Mouse (Mus musculus) neutrophil, adult 5-6 weeks (primary cell): ENCODE results near the gene Adgrg1. TPM values are rescaled to one million over a fixed set of nuclear protein-coding genes. Genes with fewer than 3 reads are reported as not detected.
"Not testable (repeated sequence)": the region's sequence is repeated elsewhere in the genome, so short reads cannot be mapped to it uniquely, and the experiment has no call there.

Experiments
- ATAC-seq: fragments of 151-379, 151-347 bp; 2 replicates; pipeline ENCODE4 v1.8.0; 2017; ENCODE audit warnings: mild to moderate bottlenecking, moderate TSS enrichment; ENCODE audit not compliant: insufficient number of reproducible peaks, poor library complexity, low FRiP score, severe bottlenecking; ENCODE audit errors: extremely low read depth
- total RNA-seq: library from RNA; stranded (forward); fragments of 200-1000 nt; gene quantifications from 2 replicates; pipeline ENCODE4 v1.2.3, GENCODE M21; 2017

Gene Adgrg1
- total RNA-seq, 1 experiment from 2014 or later, result 2.3 TPM

DNA sequence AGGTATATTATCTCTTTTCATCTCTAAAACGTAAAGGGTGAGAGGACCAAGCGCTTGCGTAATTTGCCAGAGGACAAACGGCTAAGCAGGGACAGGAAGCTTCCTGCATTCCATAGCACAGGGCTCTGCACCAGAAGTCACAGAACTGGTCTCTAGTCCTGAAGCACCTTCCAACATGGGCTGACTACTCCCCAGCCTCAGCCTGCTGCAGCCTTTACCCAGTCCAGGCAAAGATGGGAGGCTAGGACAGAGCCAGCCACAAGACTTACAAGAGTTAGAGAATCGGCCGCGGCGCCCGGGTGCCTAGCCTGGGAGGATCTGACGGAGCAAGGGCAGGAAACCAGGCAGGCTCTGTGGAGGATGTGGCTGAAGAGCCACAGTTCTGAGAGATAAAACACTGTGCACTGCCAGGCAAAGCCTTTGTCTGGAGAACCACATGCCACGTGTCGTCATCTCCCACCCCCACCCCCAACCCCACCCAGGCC is 45.8 kb downstream of the Adgrg1 start:
- no peak for ATAC-seq

DNA sequence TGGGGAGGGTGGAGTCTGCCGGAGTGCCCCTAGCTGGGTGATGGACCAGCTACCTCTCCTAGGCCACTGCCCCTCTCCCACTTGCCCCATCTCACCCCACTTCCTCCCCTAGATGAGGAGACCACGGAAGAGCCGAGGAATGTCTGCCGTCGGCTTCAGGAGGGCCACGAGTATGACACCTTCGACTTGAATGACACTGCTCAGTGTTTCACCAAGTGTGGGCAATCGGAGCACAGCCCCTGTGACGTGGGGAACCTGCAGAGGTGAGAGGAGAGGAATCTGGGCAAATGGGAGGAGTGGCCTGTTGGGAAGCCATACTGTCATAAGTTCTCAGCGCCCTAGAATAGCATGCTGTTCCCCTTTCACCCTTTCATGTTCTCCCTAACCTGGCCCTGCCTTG is 46.3 kb downstream of the Adgrg1 start:
- ATAC-seq, result peak; percentile 45

- ATAC-seq, result no peak
Observed at GRCm38 (mm10) chr8:95023201-95023600, 48.6 kb downstream of the Adgrg1 start.

GRCm38 (mm10) chr8:95024387-95024786 is 49.8 kb downstream of the Adgrg1 start:
- ATAC-seq, result peak; percentile 57

GRCm38 (mm10) chr8:95025421-95025820 is 50.9 kb downstream of the Adgrg1 start:
- no peak for ATAC-seq

DNA sequence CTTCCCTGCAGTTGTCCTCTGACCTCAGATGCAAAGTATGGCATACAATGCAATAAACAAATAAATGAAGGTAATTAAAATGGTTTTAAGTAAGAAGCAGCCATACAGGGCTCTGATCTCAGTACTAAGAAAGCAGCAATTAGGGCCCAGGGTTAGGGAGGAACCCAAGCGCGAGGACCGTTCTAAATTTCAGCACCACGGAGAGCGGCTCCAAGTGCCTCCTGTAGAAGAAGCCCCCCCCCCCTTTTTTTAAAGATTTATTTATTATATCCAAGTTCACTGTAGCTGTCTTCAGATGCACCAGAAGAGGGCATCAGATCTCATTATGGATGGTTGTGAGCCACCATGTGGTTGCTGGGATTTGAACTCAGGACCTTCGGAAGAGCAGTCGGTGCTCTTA is 53.8 kb downstream of the Adgrg1 start:
- not testable (repeated sequence) for ATAC-seq

DNA sequence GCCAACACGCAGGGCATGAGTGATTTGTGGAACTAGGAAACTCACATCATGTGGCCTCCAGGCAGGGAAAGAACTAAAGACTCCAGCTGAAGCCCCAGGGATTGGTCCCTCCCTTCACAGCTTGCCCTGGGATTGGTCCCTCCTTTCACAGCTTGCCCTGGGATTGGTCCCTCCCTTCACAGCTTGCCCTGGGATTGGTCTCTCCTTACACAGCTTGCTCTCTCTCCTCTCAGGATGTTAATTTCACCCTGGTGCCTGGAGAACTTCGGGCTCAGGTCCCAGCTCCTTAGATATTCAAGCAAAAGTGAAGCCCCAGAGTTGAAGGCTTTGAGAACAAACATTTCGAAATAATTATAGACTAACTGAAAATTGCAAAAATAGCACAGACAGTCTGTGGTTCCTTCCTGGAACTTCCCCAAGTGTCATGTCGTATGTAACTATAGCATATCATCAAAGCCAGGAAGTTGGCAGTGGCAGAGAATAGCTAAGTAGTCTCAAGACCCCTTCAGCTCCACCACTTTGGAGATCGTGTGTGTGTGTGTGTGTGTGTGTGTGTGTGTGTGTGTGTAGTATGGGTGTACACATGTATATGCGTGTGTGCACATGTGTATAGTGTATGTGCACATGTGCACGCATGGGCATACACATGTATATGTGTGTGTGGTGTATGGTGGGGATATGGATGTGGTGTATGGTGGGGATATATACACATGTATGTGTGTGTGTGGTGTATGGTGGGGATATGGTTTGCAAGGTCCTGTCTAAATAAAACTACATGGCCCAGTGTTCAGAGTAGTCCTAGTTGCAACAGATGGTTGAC is 62.8 kb downstream of the Adgrg1 start:
- ATAC-seq, result no peak

DNA sequence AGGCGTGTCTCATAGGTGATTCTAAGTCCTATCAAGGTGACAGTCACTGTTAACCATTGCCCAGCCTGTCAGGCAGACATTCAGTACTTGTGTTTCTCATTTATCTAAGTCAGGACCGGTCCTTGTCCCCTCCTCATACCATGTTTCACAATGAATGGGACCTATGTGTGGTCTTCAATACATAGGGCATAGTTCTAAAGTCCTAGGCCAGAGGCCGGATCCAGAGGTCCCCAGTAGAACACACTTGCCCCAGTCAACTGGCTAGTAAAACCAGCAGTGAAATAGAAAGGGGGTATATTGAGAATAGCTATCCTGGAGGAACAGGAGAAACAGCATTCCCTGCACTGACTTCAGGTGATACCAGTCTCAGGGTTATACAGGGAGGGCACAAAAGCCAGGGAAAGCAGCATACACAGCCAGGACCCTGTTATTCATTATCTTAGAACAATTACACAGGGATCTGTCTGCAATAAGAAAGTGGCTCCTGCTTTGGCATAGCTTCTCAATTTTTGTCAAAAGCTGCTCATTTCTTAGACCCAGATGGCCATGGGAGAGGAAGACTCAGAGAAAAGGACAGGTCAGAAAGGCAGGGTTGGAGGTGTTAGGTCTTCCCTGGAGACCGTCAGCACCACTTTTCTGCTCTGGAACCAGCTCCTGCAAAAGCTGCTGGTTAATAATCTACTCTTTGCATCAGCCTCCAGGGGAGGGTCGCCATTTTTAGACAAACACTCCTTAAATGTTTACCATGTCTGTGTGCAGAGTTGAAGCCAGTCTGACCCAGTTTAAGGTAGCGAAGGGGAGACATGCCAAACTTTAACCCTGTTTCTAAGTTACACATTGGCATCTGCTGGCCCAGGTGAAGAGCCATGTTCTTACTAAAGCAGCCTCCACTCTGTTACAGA is 67.6 kb downstream of the Adgrg1 start:
- no peak for ATAC-seq

GRCm38 (mm10) chr8:95044811-95045210 is 70.3 kb downstream of the Adgrg1 start:
- ATAC-seq, result no peak

- no peak for ATAC-seq
Observed at GRCm38 (mm10) chr8:95046982-95047381, 72.4 kb downstream of the Adgrg1 start.

DNA sequence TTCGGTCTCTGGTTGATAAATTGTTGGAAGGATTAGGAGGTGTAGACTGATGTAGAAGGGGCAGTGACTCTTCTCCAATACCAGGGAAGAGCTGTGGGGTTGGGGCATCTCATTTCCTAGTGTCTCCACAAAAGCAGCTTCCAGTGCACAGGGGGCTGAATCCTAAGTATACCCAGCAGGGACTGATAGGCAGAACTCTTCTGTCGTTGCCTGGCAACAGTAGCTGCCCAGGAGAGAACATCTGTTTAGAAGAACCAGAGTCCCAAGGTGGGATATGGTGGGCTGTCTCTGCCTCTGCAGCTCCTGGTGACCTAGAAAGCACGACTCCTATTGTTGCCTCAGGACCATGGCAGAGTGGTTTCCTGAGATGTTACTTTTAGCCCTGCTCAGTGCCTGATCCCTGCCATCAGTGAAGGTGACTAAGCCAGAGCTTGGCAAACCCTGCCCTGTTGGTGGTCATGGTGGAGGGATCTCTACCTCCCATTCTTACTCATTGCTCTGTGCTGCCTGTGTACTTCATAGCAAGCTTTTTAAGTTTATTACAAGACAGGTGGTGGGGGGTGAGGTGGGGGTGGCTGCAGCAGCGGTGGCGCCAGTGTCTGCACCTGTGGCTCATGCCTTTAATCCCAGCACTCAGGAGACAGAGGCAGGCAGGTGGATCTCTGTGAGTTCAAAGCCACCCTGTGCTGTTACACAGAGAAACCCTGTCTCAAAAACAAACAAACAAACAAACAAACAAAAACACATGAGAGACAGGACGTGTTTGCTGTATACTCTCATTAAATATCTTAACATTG is 73.5 kb downstream of the Adgrg1 start:
- no peak for ATAC-seq

- ATAC-seq, result no peak
Observed at GRCm38 (mm10) chr8:95049636-95050035, 75.1 kb downstream of the Adgrg1 start.

GRCm38 (mm10) chr8:95054438-95054837 is 79.9 kb downstream of the Adgrg1 start:
- ATAC-seq, result no peak

DNA sequence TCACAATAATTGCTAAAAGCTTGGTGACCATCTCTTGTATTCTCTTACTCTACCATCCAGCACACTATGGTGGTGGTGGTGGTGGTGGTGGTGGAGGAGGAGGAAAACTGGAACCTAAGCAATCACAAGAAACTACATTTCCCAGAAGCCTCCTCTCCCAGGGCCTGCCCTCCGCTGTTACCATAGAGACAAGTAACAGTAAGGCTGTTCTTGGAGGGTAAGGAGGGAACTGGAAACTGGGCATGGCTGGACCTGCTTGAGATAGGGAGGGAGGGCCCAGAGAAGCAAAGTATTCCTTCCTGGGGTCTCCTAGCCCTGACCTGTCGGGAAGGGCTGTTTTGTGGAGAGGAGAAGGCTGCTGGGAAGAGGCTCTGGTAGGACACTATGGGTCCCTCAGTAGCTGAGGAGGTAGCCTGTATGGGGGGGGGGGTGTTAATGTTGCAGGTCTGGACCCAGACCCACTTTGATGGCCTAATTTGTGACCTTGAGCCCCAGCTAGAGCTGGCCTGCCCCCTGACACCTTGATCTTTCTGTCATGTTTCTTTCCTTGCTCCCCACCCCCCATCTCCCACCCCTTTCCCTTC is 80.5 kb downstream of the Adgrg1 start, which contains the start of gene Drc7:
Drc7 (plus strand) TSS at position 177 of the 584 bp plus-strand sequence.
- ATAC-seq, result no peak

DNA sequence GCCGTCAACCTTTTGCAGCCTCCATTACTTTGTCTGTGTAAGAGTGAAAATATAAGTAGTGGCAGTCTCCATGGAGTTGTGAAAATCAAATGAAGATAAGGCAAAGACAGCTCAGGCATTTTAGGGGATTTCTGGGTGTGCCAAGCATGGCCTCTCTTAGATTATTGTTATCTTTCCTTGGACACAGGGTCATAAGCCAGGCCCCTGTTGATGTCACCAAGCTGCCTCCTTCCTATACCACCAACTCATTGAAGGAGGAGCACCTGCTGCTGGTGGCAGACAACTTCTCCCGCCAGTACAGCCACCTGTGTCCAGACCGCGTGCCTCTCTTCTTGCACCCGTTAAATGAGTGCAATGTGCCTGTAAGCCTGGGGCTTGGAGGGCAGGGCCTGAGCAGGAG is 81.9 kb downstream of the Adgrg1 start:
- ATAC-seq, result no peak

DNA sequence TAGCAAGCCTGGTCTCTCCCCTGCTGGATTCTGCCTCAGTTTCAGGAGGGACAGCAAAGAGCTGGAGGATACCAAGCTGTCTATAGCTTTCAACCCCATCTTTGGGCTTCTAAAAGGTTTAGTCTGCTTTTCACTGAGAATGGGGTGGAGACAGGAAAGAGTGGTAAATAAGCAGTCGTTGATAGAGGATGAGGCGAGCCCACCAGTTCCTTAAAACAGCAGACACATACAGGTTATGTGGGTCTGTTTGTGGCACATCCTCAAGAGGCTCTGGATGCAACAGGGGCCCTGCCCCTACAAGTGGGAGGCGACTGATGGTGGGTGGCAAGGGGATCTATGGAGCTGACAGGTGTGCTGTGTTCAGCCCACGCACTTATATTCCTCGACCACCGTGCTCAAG is 84.1 kb downstream of the Adgrg1 start:
- ATAC-seq, result no peak

DNA sequence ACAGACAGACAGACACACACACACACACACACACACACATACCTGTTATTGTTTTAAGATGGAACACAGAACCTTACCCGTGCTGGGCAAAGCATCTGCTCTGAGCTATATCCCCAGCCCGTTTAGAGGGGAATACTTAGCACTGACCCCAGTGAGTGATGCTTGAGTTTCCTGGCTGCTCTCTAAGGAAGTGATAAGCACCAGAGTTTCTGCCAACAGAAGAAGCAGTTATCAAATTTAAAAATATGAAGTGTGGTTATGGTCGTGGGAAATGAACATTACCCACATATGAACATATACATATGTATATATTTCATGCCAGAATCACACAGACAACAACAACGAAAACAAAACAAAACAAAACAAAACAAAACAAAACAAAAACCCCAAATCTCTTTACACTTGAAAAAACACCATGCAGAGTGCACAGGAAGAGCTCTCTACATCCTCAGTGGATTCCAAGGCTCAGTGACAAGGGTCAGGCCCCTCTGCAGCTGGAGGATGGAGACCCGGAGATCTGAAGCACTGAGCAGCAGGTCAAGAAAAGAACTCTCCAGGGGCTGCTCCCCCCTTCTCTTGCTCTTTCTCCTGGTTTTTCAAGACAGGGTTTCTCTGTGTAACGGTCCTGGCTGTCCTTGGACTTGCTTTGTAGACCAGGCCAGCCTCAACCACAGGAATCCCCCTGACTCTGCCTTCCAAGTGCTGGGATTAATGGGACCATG is 85.4 kb downstream of the Adgrg1 start:
- ATAC-seq, result no peak
